Mouse (Mus musculus) adrenal gland, adult 2 months (tissue): ENCODE measurements around the gene Ywhag. TPM values are rescaled to one million over a fixed set of nuclear protein-coding genes. Genes with fewer than 3 reads are reported as not detected.

Source experiments
- DNase-seq: peaks from one replicate; pipeline ENCODE4 v3.0.0; 2021
- long read RNA-seq: library from polyadenylated mRNA; stranded (forward); transcript quantifications from one replicate; pipeline ENCODE4 v2.0.0, GENCODE M21; 2021
- polyA plus RNA-seq: library from polyadenylated mRNA; depleted of rRNA; stranded (reverse); fragments of >200 nt; gene quantifications from 2 replicates; pipeline ENCODE4 v1.2.3, GENCODE M21; 2012; rRNA removed
- total RNA-seq, 2 experiments: library from RNA; stranded (reverse); gene quantifications; 2 replicates each; pipeline ENCODE4 v1.2.3; 2021

Ywhag gene
- 100 to 1,000 TPM; 563 to 611 TPM for total RNA-seq
- 227 and 268 TPM in 2 replicates for polyA plus RNA-seq
- long read RNA-seq, transcript Ywhag-201 (2 exons, 3,520 nt), result major isoform, 276 of 351 reads
- long read RNA-seq, partial matches to known transcripts, result 0 of 351 reads
- long read RNA-seq, other reads (novel, unspliced or antisense), result 72 of 351 reads

GRCm38 (mm10) chr5:135934481-135935175, at the start of gene Ywhag:
Gene Ywhag (minus strand): TSS chr5:135934616.
- DNase-seq, result peak; percentile 99

DNA sequence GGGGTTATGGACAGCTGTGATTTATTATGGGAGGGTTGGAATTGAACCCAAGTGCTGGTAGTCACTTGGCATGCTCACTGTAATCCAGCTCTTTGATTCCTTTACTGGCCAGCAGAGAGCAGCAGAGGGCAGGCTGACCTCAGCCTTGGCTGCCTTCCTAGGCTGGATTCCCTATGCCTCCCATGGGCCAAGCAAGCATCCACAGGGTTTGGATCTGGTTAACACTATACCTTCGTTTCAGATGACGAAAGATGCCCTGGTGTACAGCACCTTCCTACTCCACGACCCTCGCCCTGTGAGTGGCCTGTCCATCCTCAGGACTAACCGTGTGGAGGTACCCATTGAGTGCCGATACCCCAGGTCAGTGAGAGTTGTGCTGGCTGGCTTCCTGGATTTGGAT, 48.0 kb upstream of the Ywhag start:
- peak; percentile 67 for DNase-seq

GRCm38 (mm10) chr5:135979904-135980303, 45.5 kb upstream of the Ywhag start, which contains the start of gene Zp3:
Gene Zp3 (plus strand): TSS chr5:135980099.
- DNase-seq, result no peak

DNA sequence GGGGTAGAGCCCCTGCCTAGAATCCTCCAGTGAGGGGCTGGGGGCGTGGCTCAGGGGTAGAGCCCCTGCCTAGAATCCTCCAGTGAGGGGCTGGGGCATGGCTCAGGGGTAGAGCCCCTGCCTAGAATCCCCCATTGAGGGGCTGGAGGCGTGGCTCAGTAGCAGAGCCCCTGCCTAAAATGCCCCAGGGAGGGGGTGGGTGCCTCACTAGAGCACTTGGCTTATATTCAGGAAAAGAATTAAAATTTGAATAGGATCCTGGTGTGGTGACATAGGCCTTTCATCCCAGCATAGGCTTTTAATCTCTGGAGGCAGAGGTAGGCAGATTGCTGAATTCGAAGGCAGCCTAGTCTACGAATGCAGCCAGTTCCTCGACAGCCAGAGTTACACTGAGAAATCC, 45.0 kb upstream of the Ywhag start:
- no peak for DNase-seq

- DNase-seq, result peak; percentile 69
Observed at GRCm38 (mm10) chr5:135975893-135976668, 41.7 kb upstream of the Ywhag start.

GRCm38 (mm10) chr5:135974365-135974764, 39.9 kb upstream of the Ywhag start, which contains the start of gene Ssc4d:
Gene Ssc4d (minus strand): TSS chr5:135974531.
- DNase-seq, result no peak

DNA sequence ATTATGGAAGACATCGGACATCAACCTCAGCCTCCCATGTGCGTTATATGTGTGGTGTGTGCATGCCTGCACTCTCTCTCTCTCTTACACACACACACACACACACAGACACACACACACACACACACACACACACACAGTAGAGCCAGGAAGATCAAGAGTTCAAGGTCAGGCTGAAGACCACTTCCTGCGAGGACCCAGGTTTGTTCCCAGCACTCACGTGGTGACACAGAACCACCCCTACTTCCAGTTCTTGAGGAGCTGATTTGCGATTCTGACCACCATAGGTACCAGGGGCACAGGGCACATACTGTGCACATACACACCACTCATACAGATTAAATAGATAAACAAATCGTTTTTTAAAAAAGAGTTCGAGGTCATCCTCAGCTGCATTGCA, 37.5 kb upstream of the Ywhag start:
- no peak for DNase-seq

GRCm38 (mm10) chr5:135970247-135970646, 35.8 kb upstream of the Ywhag start:
- no peak for DNase-seq

- no peak for DNase-seq
Observed at GRCm38 (mm10) chr5:135968781-135969180, 34.4 kb upstream of the Ywhag start.

DNA sequence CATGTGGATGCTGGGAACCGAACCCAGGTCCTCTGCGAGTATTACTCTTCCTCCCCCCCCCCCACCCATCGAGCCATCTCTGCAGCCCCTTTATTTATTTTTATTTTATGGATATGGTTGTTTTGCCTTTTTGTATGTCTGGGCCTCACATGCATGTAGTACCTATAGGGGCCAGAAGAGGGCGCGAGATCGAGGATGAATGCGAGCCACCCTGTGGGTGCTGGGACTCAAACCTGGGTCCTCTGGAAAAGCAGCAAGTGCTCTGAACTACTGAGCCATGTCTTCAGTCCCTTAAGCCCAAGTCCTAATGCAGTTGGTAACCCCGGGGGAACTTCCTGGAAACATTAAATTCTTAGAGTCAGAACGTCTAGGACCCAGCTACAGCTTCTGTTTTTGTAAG, 32.5 kb upstream of the Ywhag start:
- DNase-seq, result no peak

GRCm38 (mm10) chr5:135965501-135965930, 31.1 kb upstream of the Ywhag start:
- peak; percentile 45 for DNase-seq

- no peak for DNase-seq
Observed at GRCm38 (mm10) chr5:135963280-135963627, 28.8 kb upstream of the Ywhag start.

- peak; percentile 99 for DNase-seq
Observed at GRCm38 (mm10) chr5:135962492-135963279, 28.3 kb upstream of the Ywhag start.

DNA sequence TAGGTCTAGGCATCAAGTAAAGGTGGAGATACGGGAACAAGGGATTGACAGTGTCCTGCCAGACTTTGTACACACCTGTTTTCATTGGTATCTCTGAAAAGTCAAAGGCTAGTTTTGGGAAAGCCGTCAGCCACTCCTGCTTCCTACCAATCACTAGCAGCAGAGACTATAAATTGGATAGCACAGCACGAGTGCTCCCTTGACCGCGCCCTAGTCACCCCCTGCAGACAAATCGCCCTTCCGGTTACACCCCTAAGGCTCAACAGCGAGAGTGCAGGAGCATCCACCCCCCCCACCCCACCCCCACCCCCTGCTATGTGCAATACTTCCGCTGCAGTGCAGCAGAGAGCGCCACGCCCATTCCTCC, 27.7 kb upstream of the Ywhag start:
- no peak for DNase-seq

GRCm38 (mm10) chr5:135960909-135961635, 26.7 kb upstream of the Ywhag start:
- DNase-seq, result peak; percentile 15

GRCm38 (mm10) chr5:135959911-135960310, 25.5 kb upstream of the Ywhag start:
- DNase-seq, result no peak

DNA sequence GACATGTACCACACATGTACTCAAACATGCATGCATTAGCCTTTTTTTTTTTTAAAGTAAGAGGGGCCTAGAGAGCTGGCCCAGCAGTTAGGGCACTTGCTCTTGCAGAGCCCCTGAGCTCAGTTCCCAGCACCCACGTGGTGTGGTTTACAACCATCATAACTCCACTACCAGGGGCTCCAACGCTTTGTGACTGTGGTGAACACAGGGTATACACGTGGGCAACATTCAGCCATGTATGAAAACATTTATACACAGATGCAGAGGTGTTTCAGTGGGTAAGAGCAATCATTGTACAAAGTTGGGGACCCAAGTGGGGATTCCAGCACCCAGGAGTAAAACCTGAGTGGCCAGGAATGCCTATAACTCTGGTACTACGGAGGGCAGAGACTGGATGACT, 24.0 kb upstream of the Ywhag start:
- DNase-seq, result no peak

- DNase-seq, result peak; percentile 97
Observed at GRCm38 (mm10) chr5:135957207-135957974, 23.0 kb upstream of the Ywhag start.

DNA sequence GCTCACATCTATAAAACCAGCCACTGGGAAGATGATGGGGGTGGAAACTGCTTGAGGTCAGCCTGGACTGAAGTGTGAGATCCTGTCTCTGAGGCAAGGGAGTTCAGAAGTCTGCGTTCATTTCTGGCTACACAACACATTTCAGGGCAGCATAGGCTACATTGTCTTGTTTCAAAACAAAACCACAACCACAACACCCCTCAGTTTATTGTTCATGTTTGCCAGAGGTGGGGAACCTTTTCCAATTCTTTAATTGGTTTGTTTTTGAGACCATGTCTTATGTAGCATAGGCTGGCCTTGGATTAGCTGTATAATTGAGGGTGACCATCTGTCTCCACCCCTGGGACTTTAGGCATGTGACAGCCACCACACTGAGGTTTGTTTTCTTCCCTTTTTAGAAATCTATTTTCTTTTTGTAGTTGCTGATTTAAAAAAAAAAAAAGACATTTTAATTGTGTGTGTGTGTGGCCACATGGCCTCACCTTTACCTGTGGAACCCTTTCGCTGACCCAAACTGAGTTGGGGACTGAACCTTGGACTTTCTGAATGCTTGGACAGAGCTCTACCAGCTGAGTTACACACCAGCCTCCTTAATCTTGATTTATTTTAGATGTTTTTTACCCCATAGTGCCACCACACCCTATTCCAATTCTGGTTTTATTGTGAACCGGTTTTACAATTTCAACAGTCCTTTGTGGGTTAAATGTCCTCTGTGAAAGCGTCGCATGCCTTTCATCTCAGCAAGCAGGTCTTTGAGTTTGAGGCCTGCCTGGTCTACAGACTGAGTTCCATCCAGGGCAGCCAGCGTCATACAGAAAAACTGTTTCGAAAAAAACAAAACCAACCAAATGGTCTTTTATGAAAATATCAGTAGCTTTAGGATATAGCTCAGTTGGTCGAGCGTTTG, 22.1 kb upstream of the Ywhag start:
- DNase-seq, result no peak

DNA sequence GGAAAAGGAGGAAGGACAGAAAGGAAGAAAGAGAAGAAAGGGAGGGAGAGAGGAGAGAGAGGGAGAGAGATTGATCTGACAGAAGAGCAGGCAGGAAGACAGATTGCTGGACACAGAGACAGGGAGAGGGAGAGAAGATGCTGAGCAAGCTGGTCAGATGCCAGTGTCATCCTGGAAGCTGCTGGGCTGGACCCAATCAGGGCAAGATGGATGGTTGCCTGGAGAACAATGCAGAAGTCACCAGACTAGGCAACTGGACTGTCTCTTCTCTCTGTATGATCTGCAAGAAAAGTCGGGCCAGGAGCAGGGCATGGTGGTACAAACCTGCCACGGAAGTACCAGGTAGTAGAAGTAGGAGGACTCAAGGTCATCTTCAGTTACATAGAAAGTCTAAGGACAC, 18.4 kb upstream of the Ywhag start:
- no peak for DNase-seq
